Mouse (Mus musculus) kidney, adult 18-20 months (tissue): Measurements from ENCODE around the gene Dgki.

Experiments used
- DNase-seq: peaks from one replicate; pipeline ENCODE4 v3.0.0; 2021

Gene Dgki

GRCm38 (mm10) chr6:36841701-36842100 lies 458.3 kb downstream of the Dgki start:
- DNase-seq: no peak

GRCm38 (mm10) chr6:36841174-36841573 lies 458.8 kb downstream of the Dgki start:
- no peak for DNase-seq

GRCm38 (mm10) chr6:36838747-36839146 lies 461.2 kb downstream of the Dgki start:
- no peak for DNase-seq

- no peak for DNase-seq
Observed at GRCm38 (mm10) chr6:36835351-36835750, 464.6 kb downstream of the Dgki start.

GRCm38 (mm10) chr6:36834695-36835265 lies 465.2 kb downstream of the Dgki start:
- no peak for DNase-seq

- DNase-seq: no peak
Observed at GRCm38 (mm10) chr6:36832681-36833080, 467.3 kb downstream of the Dgki start.

GRCm38 (mm10) chr6:36832207-36832606 lies 467.8 kb downstream of the Dgki start:
- no peak for DNase-seq

GRCm38 (mm10) chr6:36830371-36830925 lies 469.5 kb downstream of the Dgki start:
- no peak for DNase-seq

GRCm38 (mm10) chr6:36819784-36820050 lies 480.3 kb downstream of the Dgki start:
- DNase-seq: no peak

GRCm38 (mm10) chr6:36819019-36819783 lies 480.8 kb downstream of the Dgki start:
- peak; percentile 23 for DNase-seq

GRCm38 (mm10) chr6:36818281-36819018 lies 481.5 kb downstream of the Dgki start:
- no peak for DNase-seq

- no peak for DNase-seq
Observed at GRCm38 (mm10) chr6:36816666-36817065, 483.3 kb downstream of the Dgki start.

GRCm38 (mm10) chr6:36815992-36816391 lies 484.0 kb downstream of the Dgki start:
- no peak for DNase-seq

- no peak for DNase-seq
Observed at GRCm38 (mm10) chr6:36812666-36813515, 487.1 kb downstream of the Dgki start.

- DNase-seq: no peak
Observed at GRCm38 (mm10) chr6:36810448-36810847, 489.5 kb downstream of the Dgki start.

GRCm38 (mm10) chr6:36809747-36810285 lies 490.2 kb downstream of the Dgki start, which contains the start of gene Ptn:
Gene Ptn, minus strand, starts transcription at chr6:36810220.
- DNase-seq: no peak

- DNase-seq: peak; percentile 25
Observed at GRCm38 (mm10) chr6:36809311-36809726, 490.7 kb downstream of the Dgki start.

- DNase-seq: no peak
Observed at GRCm38 (mm10) chr6:36808306-36809058, 491.5 kb downstream of the Dgki start.

- no peak for DNase-seq
Observed at GRCm38 (mm10) chr6:36806906-36807305, 493.1 kb downstream of the Dgki start.

- DNase-seq: no peak
Observed at GRCm38 (mm10) chr6:36800309-36800946, 499.6 kb downstream of the Dgki start.

GRCm38 (mm10) chr6:36797066-36797655 lies 502.8 kb downstream of the Dgki start:
- no peak for DNase-seq
